Mouse (Mus musculus) bone marrow, adult 2 months (tissue): ENCODE results near the gene Fam214a. TPM values are rescaled to one million over a fixed set of nuclear protein-coding genes. Genes with fewer than 3 reads are reported as not detected.
A peak's percentile ranks its signal among the peaks of the same experiment; 100 is the strongest.

ENCODE experiments used
- H3K27ac ChIP-seq: fragments of 200-500 bp; 2 replicates; pipeline ENCODE4 v1.5.1; 2012; ENCODE audit warnings: low read depth, mild to moderate bottlenecking, control low read depth, inconsistent platforms, low read length; ENCODE audit not compliant: control insufficient read depth, poor library complexity, insufficient read depth
- H3K4me1 ChIP-seq: fragments of 200-500 bp; 2 replicates; pipeline ENCODE4 v1.6.1; 2011; ENCODE audit warnings: low read length; ENCODE audit not compliant: control insufficient read depth, insufficient read depth
- H3K4me3 ChIP-seq: fragments of 200-500 bp; replicated peaks from 2 replicates; pipeline ENCODE3; 2011; ENCODE audit warnings: mild to moderate bottlenecking, low read depth, low read length, control low read depth; ENCODE audit not compliant: control insufficient read depth
- CTCF ChIP-seq: fragments of 200-500 bp; IDR thresholded peaks from 2 replicates; pipeline ENCODE4 v1.5.1; 2011; ENCODE audit warnings: low read length, control low read depth; ENCODE audit not compliant: control insufficient read depth, insufficient read depth
- POLR2A ChIP-seq: fragments of 200-500 bp; IDR thresholded peaks from 2 replicates; pipeline ENCODE4 v1.6.1; 2011; ENCODE audit warnings: low read depth, mild to moderate bottlenecking, control low read depth, low read length, borderline replicate concordance; ENCODE audit not compliant: control insufficient read depth
- WGBS: fragments of 180-500 bp; shearing (Covaris S2); methylation state at CpG from one replicate; pipeline ENCODE4 v1.1.7; 2018; 5-methylcytosine and 5-hydroxymethylcytosine counted together
- polyA plus RNA-seq: library from polyadenylated mRNA; stranded (reverse); fragments of >200 nt; gene quantifications from 2 replicates; pipeline ENCODE4 v1.2.4, GENCODE M21; 2011; ENCODE audit warnings: low replicate concordance; ENCODE audit not compliant: missing spikeins, insufficient read depth, insufficient read length

Fam214a gene
- polyA plus RNA-seq, 1 experiment = 25.2 TPM

DNA sequence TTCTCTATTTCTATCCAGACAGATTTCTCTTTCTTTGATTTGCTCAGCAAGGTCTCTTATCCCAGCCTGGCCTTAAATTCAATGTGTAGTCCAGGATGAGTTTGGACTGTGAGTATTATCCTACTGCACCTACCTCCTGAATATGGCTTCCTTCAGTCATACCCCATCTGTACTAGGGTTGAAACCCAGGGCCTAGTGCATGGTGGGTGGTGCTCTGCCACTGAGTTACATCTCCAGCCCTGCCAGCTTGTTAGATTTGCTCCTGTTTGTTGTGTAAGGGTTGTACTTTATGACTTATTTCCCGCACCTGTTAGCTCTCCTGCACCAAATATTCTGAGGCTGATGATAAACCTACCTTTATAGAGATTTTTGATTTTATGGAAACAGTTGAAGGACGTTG, 90.5 kb downstream of the Fam214a start:
- WGBS = 83% methylated on average over 2 of the region's 2 CpGs
- H3K4me1 ChIP-seq = no peaks in the 10 kb centered on the region
- TF ChIP-seq CTCF (no peak), POLR2A (no peak)

DNA sequence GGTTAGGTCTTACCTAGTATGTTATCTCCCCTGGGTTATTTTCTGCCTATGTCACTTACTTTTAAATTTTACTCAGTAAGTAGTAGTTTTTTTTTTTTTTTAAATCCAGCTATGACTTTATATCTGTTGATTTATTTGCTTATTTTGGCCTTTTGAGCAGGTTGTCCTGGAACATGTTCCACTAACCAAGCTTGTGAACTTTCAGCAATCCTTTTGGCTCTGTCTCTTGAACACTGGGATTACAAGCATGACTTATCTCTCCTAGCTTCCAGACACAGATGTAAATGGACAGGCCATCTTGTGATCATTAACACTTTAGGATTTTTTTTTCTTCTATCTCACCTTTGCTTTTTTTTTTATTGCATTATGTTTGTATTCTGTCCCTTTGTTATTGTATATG, 94.4 kb downstream of the Fam214a start:
- no peak for TF ChIP-seq POLR2A
- TF ChIP-seq CTCF = no peak
- H3K27ac ChIP-seq = no peak overlapping the region
- no peak overlapping the region for H3K4me3 ChIP-seq
- H3K4me1 ChIP-seq = no peaks in the 10 kb centered on the region

More for the DNA sequence above, 90.5 kb downstream of the Fam214a start:
- no peak overlapping the region for H3K4me3 ChIP-seq
- no peak overlapping the region for H3K27ac ChIP-seq

DNA sequence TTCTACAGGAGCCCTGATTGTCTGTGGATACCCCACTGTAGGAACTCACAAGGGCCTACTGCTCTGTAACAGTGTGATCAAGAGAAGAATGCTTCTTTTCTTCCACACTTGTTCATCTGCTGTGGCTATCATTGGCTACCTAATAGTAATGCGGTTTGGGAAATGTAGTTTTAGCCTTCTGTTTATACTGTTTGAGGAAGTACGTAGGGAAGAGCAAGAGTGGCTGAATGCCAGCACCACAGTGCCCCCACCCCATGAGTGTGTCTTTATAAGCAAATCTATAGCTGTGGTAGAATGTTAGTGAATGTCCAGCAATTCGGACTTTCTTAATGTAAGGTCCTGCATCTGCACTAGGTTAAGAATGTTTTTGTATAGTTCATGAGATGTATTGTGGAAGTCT, 96.4 kb downstream of the Fam214a start:
- no peak overlapping the region for H3K4me3 ChIP-seq
- no peak overlapping the region for H3K27ac ChIP-seq
- 26% methylated on average over 3 of the region's 3 CpGs for WGBS
- H3K4me1 ChIP-seq = no peaks in the 10 kb centered on the region
- no peak for TF ChIP-seq CTCF
- TF ChIP-seq POLR2A = no peak

DNA sequence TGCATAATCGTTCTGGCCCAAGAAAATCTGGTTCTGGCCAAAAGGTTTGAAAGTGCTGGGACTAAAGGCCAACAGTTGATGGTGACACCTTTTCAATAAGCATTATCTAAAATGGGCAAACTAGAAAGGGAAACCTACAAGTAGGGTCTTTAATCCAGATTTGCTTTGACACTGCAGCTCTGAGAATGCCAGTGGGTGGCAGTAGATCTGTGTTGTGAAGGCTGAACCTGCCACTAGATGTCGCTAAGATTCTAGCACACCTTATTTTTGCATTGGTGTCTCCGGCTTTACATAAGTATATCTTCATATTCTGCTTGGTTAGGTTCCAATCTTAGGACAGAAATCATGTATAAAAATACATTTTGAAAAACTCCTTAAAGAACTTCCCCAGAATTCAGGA, 97.3 kb downstream of the Fam214a start:
- TF ChIP-seq CTCF (peak; percentile 81), POLR2A (no peak)
- no peak overlapping the region for H3K4me3 ChIP-seq
- no peaks in the 10 kb centered on the region for H3K4me1 ChIP-seq
- H3K27ac ChIP-seq = no peak overlapping the region
- WGBS = 14% methylated on average over 3 of the region's 3 CpGs

DNA sequence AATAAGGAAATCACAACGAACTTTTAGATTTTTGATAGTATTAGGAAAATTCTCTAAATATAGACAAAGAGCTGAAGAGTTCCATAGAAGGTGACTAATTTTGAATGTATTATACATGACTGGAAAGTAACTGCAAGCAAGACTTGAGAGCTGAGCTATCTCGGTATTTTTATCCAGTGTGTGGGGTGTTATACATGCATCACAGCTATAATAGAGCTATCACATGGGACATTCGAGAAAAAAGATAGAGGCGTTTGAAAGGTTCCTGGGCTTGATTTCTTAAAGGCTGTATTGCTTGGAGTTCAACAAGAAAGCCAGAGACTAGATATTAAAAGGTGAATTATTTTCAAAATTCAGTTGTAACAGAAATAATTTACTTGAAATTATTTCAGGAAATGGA, 99.2 kb downstream of the Fam214a start:
- WGBS = 80% methylated on average over 4 of the region's 4 CpGs
- Histone ChIP-seq H3K4me1 (no peaks in the 10 kb centered on the region), H3K4me3 (no peak overlapping the region), H3K27ac (no peak overlapping the region)
- TF ChIP-seq CTCF = no peak
- TF ChIP-seq POLR2A = no peak

GRCm38 (mm10) chr9:75055046-75055445, 102.4 kb downstream of the Fam214a start:
- 90% methylated on average over 5 of the region's 5 CpGs for WGBS

GRCm38 (mm10) chr9:75064678-75065331, 112.1 kb downstream of the Fam214a start:
- TF ChIP-seq CTCF (no peak), POLR2A (no peak)
- WGBS = 49% methylated on average over 9 of the region's 9 CpGs
- 0 out of 2 replicates have a peak overlapping the region, but pooled peaks have one; percentile 18 for H3K27ac ChIP-seq

More at GRCm38 (mm10) chr9:75055046-75055445, 102.4 kb downstream of the Fam214a start:
- Histone ChIP-seq H3K4me3 (no peak overlapping the region), H3K27ac (no peak overlapping the region), H3K4me1 (no peaks in the 10 kb centered on the region)
- no peak for TF ChIP-seq CTCF
- no peak for TF ChIP-seq POLR2A

DNA sequence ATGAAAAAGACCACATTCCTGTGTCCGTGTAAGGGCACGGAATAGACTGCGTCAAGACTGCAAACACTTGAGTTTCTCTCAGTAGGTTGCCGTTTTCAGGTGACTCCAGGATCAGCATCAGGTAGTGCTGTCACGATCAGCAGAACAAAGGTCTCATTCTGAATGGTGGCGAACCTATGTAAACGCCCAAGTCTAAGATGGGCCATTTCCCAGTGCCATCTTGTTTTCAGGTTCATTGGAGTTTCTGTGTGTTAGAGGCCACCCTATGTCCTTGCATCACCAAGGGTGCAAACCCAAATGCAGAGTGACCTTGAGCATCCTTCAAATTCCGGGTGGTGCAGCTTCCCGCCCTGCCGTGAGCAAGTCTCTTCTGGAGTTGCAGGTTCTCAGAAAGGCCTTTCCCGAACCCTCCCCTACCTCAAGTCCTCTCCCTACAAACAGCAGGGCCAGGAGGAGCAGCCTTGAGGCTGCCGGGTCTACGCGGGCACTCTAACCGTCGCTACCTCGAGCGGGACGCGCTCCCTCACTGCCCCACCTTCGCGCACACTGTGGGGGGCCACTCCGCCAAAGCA, 117.9 kb downstream of the Fam214a start, which contains the start of gene Myo5a:
Myo5a (plus strand) TSS at position 559 of the 572 bp plus-strand sequence.
- TF ChIP-seq CTCF (no peak), POLR2A (no peak)
- H3K4me1 ChIP-seq = no peaks in the 10 kb centered on the region; the same call in 1 of the 2 replicates
- 28% methylated on average over 23 of the region's 23 CpGs for WGBS
- peak within 1 kb of the TSS; percentile 79 for H3K4me3 ChIP-seq
- H3K27ac ChIP-seq = peak within 1 kb of the TSS; percentile 97

More at GRCm38 (mm10) chr9:75064678-75065331, 112.1 kb downstream of the Fam214a start:
- H3K4me3 ChIP-seq = no peak overlapping the region
- H3K4me1 ChIP-seq = no peaks in the 10 kb centered on the region; the same call in 1 of the 2 replicates
